Mouse (Mus musculus) thymus, adult 2 months (tissue): ENCODE results near the gene Pla2g6.

Experiments
- CTCF ChIP-seq: fragments of 200-500 bp; IDR thresholded peaks from 2 replicates; pipeline ENCODE4 v1.5.1; 2012; ENCODE audit warnings: mild to moderate bottlenecking, control low read depth, low read length, moderate library complexity, borderline replicate concordance; ENCODE audit not compliant: control insufficient read depth, poor library complexity, insufficient read depth; ENCODE audit errors: extremely low read depth
- POLR2A ChIP-seq: fragments of 200-500 bp; IDR thresholded peaks from 2 replicates; pipeline ENCODE4 v1.6.1; 2012; ENCODE audit warnings: mild to moderate bottlenecking, low read length, control low read depth, moderate library complexity; ENCODE audit not compliant: control insufficient read depth, poor library complexity, insufficient read depth; ENCODE audit errors: extremely low read depth

- TF ChIP-seq CTCF (no peak), POLR2A (no peak)
Measured at GRCm38 (mm10) chr15:79374760-79375159, 46.6 kb upstream of the Pla2g6 start.
